Mouse (Mus musculus) intestine, postnatal 0 days (tissue): ENCODE data around the gene Tmem223. TPM values are rescaled to one million over a fixed set of nuclear protein-coding genes. Genes with fewer than 3 reads are reported as not detected.
A peak's percentile ranks its signal among the peaks of the same experiment; 100 is the strongest.

Experiments used
- ATAC-seq: fragments of 200-750 bp; cut with Nextera tagmentation; 2 replicates; pipeline ENCODE4 v1.8.0; 2017; ENCODE audit warnings: mild to moderate bottlenecking, moderate TSS enrichment, moderate library complexity
- H3K27ac ChIP-seq: fragments of 300-500 bp; sonication (generic); 2 replicates; pipeline ENCODE4 v1.5.1; 2014; ENCODE audit warnings: mild to moderate bottlenecking, low read depth, low read length, moderate library complexity
- H3K27me3 ChIP-seq: fragments of 300-500 bp; sonication (generic); replicated peaks from 2 replicates; pipeline ENCODE4 v1.6.1; 2014; ENCODE audit warnings: low read length, mixed read lengths; ENCODE audit not compliant: control insufficient read depth, insufficient read depth
- H3K36me3 ChIP-seq: fragments of 300-500 bp; sonication (generic); 2 replicates; pipeline ENCODE4 v1.6.1; 2014; ENCODE audit warnings: mild to moderate bottlenecking, moderate library complexity; ENCODE audit not compliant: control insufficient read depth, insufficient read depth
- H3K4me1 ChIP-seq: fragments of 300-500 bp; sonication (generic); replicated peaks from 2 replicates; pipeline ENCODE4 v1.6.1; 2014; ENCODE audit warnings: antibody characterized with exemption, low read length, mixed read lengths; ENCODE audit not compliant: control insufficient read depth, insufficient read depth
- H3K4me2 ChIP-seq: fragments of 300-500 bp; sonication (generic); replicated peaks from 2 replicates; pipeline ENCODE4 v1.6.1; 2014; ENCODE audit warnings: low read depth, mild to moderate bottlenecking, moderate library complexity
- H3K4me3 ChIP-seq: fragments of 300-500 bp; sonication (generic); 2 replicates; pipeline ENCODE4 v1.5.1; 2014; ENCODE audit warnings: low read depth, low read length
- H3K9ac ChIP-seq: fragments of 300-500 bp; sonication (generic); 2 replicates; pipeline ENCODE4 v1.6.1; 2014; ENCODE audit warnings: mild to moderate bottlenecking, low read depth, low read length
- H3K9me3 ChIP-seq: fragments of 300-500 bp; sonication (generic); 2 replicates; pipeline ENCODE4 v1.6.1; 2016; ENCODE audit warnings: mixed run types; ENCODE audit not compliant: control insufficient read depth
- CTCF ChIP-seq: sonication (generic); IDR thresholded peaks from 2 replicates; pipeline ENCODE4 v1.5.1; 2016; ENCODE audit warnings: low read depth, mild to moderate bottlenecking, control low read depth, antibody characterized with exemption, moderate library complexity
- WGBS: fragments of 180-500 bp; shearing (Covaris S2); extraction: QIAGEN DNeasy Blood & Tissue Kit; methylation state at CpG from one replicate; pipeline ENCODE4 v1.1.7; 2014; 5-methylcytosine and 5-hydroxymethylcytosine counted together
- polyA plus RNA-seq: library from polyadenylated mRNA; unstranded; fragments of >200 nt; fragmentation: Nextera tagmentation; extraction: Ambion mirVana; gene quantifications from 2 replicates; pipeline ENCODE4 v1.2.1, GENCODE M21; 2015

Tmem223 gene
- polyA plus RNA-seq, 1 experiment from 2014 or later: 136 TPM

GRCm38 (mm10) chr19:8798264-8798946 is 27.6 kb downstream of the Tmem223 start, which contains the start of gene Polr2g:
Polr2g (minus strand) TSS chr19:8798577.
- H3K27ac ChIP-seq: peak within 1 kb of the TSS; percentile 71
- H3K9me3 ChIP-seq: no peaks in the 10 kb centered on the region
- ATAC-seq: peak; percentile 74
- WGBS: 1% methylated on average over 25 of the region's 25 CpGs
- no peak for TF ChIP-seq CTCF
- peak within 1 kb of the TSS; percentile 69 for H3K4me3 ChIP-seq
- H3K4me2 ChIP-seq: peak within 1 kb of the TSS; percentile 81
- H3K27me3 ChIP-seq: no peaks in the 10 kb centered on the region
- peaks cover 23% of the 10 kb centered on the region for H3K36me3 ChIP-seq
- H3K9ac ChIP-seq: peak within 1 kb of the TSS; percentile 68
- H3K4me1 ChIP-seq: 0 out of 2 replicates have a peak, but pooled peaks cover 4% of the 10 kb centered on the region

- peak; percentile 21; the same call in 1 of the 2 replicates for TF ChIP-seq CTCF
- H3K9ac ChIP-seq: no peak overlapping the region
These were observed 28.1 kb downstream of the Tmem223 start for GRCm38 (mm10) chr19:8798947-8799315.

GRCm38 (mm10) chr19:8802130-8802821 is 31.5 kb downstream of the Tmem223 start, which contains the start of gene Zbtb3:
Zbtb3 (plus strand) TSS chr19:8802555.
- WGBS: under 1% methylated on average over 30 of the region's 30 CpGs
- Histone ChIP-seq H3K27me3 (no peaks in the 10 kb centered on the region), H3K4me3 (peak within 1 kb of the TSS; percentile 49), H3K27ac (peak within 1 kb of the TSS; percentile 63; the same call in 1 of the 2 replicates), H3K4me1 (0 out of 2 replicates have a peak, but pooled peaks cover under 1% of the 10 kb centered on the region), H3K9ac (no peak within 1 kb of the TSS), H3K36me3 (peaks cover 7% of the 10 kb centered on the region; the same call in 1 of the 2 replicates), H3K9me3 (no peaks in the 10 kb centered on the region), H3K4me2 (peak within 1 kb of the TSS; percentile 77)
- TF ChIP-seq CTCF: no peak
- ATAC-seq: peak; percentile 98

More at GRCm38 (mm10) chr19:8798947-8799315, 28.1 kb downstream of the Tmem223 start:
- Histone ChIP-seq H3K4me3 (peak overlapping the region; percentile 69), H3K4me1 (0 out of 2 replicates have a peak, but pooled peaks cover 4% of the 10 kb centered on the region), H3K27me3 (no peaks in the 10 kb centered on the region), H3K4me2 (peak overlapping the region; percentile 81), H3K36me3 (peaks cover 17% of the 10 kb centered on the region), H3K9me3 (no peaks in the 10 kb centered on the region), H3K27ac (no peak overlapping the region)
- ATAC-seq: no peak

GRCm38 (mm10) chr19:8803204-8803780 is 32.5 kb downstream of the Tmem223 start:
- Histone ChIP-seq H3K9ac (no peak overlapping the region), H3K4me3 (no peak overlapping the region), H3K4me1 (no peaks in the 10 kb centered on the region), H3K9me3 (no peaks in the 10 kb centered on the region), H3K4me2 (peak overlapping the region; percentile 77), H3K27ac (0 out of 2 replicates have a peak overlapping the region, but pooled peaks have one; percentile 63), H3K27me3 (no peaks in the 10 kb centered on the region), H3K36me3 (peaks cover 15% of the 10 kb centered on the region)
- no peak for TF ChIP-seq CTCF
- WGBS: 92% methylated on average over 9 of the region's 9 CpGs
- no peak for ATAC-seq

- Histone ChIP-seq H3K4me1 (no peaks in the 10 kb centered on the region), H3K27ac (no peak overlapping the region), H3K36me3 (peaks cover 17% of the 10 kb centered on the region), H3K4me2 (no peak overlapping the region), H3K4me3 (no peak overlapping the region), H3K9me3 (no peaks in the 10 kb centered on the region), H3K27me3 (no peaks in the 10 kb centered on the region), H3K9ac (no peak overlapping the region)
- WGBS: 90% methylated on average over 11 of the region's 11 CpGs
- ATAC-seq: no peak
- no peak for TF ChIP-seq CTCF
These were observed 33.3 kb downstream of the Tmem223 start for GRCm38 (mm10) chr19:8803879-8804660.
